Mouse (Mus musculus): ENCODE measurements around the gene Usp31.

The Usp31 gene

GRCm38 (mm10) chr7:121654675-121655074 lies 52.4 kb downstream of the Usp31 start:
- DNase-seq: no peak

GRCm38 (mm10) chr7:121652629-121653028 lies 54.4 kb downstream of the Usp31 start:
- no peak for DNase-seq

- no peak for DNase-seq
Measured at GRCm38 (mm10) chr7:121650724-121651123, 56.3 kb downstream of the Usp31 start.

GRCm38 (mm10) chr7:121640998-121641762 lies 65.9 kb downstream of the Usp31 start:
- peak; percentile 24 for DNase-seq

- DNase-seq: no peak
Measured at GRCm38 (mm10) chr7:121636732-121637131, 70.3 kb downstream of the Usp31 start.

- DNase-seq: no peak
Measured at GRCm38 (mm10) chr7:121634236-121634635, 72.8 kb downstream of the Usp31 start.

- no peak for DNase-seq
Measured at GRCm38 (mm10) chr7:121622835-121623420, 84.1 kb downstream of the Usp31 start.

- DNase-seq: no peak
Measured at GRCm38 (mm10) chr7:121622433-121622832, 84.6 kb downstream of the Usp31 start.

- DNase-seq: no peak
Measured at GRCm38 (mm10) chr7:121601697-121602096, 105.4 kb downstream of the Usp31 start.

GRCm38 (mm10) chr7:121596401-121596800 lies 110.7 kb downstream of the Usp31 start:
- no peak for DNase-seq

- DNase-seq: no peak
Measured at GRCm38 (mm10) chr7:121595496-121595895, 111.6 kb downstream of the Usp31 start.

GRCm38 (mm10) chr7:121595085-121595484 lies 112.0 kb downstream of the Usp31 start:
- DNase-seq: no peak

- no peak for DNase-seq
Measured at GRCm38 (mm10) chr7:121594623-121595022, 112.4 kb downstream of the Usp31 start.

Measured in cerebellum, adult 11 months (tissue).